Mouse (Mus musculus): ENCODE measurements around the gene Acads.

- TF ChIP-seq POLR2A (IDR thresholded peaks at IDR 0.05; ENCODE audit: control insufficient read depth, extremely low read depth, insufficient read depth, low read length, poor library complexity) (no peak), CTCF (IDR thresholded peaks at IDR 0.05; ENCODE audit: borderline replicate concordance, control insufficient read depth, extremely low read depth, insufficient read depth, low read length, poor library complexity) (no peak)
Measured at GRCm38 (mm10) chr5:115143552-115143951, 24.4 kb upstream of the Acads start.

Data from thymus, adult 2 months (tissue).